Mouse (Mus musculus) mouse embryonic stem cell (cell line): Measurements from ENCODE around the gene A830031A19Rik.

Experiments
- in situ Hi-C, 2 experiments: fragments of 300-500 bp; cut with MboI; formaldehyde crosslinking; loops; 1 replicate in 1 of 2; 3 replicates in 1 of 2; pipeline ENCODE4 v1.14.3; 2019 to 2020; ENCODE audit warnings: low sequenced_read_pairs in 2 of 2, low pct_unique_long_range_greater_than_20kb in 1 of 2, mixed read lengths in 1 of 2; ENCODE audit not compliant: unreplicated experiment in 1 of 2

A830031A19Rik gene

DNA sequence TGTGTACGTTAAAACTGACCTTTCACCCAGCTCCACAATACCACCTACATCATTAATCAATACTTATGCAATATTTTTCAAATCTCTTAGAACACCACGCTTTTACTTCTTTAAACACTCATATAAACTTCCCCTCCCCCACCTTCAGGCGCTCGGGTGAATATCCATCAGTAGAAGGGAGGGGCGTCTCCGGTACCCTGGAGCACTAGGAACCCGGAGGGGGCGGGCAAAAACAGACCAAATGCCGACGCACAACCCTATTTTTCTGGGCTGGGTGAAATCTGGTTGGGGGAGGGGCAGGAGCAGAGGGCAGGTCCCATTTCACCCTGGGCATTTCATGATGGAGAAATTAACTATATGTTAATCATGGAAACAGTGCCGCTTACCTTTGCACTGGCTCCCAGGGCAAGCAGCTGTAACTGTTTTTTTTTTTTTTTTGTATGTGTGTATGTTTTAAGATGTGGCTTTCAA is at the start of gene A830031A19Rik:
Gene A830031A19Rik, minus strand, starts transcription at position 421 of the 471 bp plus-strand sequence.
- in situ Hi-C loops, result loop anchor here in 1 of 2 experiments (25.0 kb wide), 1 partner anchor 163 kb away; no protein-coding TSS in a partner anchor

DNA sequence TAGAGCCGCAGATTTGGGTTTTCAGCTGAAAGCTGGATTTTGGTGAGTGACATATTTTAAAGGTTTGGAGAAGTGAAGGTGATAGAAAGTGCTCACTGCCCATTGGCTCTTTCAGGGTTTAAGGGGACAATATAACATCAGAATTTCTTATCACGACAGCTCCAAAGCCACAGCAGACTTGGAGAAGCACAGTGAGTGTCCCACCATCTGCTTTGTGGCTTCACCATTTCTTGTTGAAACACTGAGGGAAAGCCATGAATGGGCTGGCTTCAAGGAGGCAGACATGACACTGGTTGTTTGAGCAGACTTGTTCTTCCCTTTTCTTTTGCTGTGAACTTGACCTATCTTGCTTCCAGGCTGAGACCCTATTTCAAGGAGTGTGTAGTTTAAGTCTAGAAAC is 49.1 kb upstream of the A830031A19Rik start:
- in situ Hi-C loops, result no loop called here

DNA sequence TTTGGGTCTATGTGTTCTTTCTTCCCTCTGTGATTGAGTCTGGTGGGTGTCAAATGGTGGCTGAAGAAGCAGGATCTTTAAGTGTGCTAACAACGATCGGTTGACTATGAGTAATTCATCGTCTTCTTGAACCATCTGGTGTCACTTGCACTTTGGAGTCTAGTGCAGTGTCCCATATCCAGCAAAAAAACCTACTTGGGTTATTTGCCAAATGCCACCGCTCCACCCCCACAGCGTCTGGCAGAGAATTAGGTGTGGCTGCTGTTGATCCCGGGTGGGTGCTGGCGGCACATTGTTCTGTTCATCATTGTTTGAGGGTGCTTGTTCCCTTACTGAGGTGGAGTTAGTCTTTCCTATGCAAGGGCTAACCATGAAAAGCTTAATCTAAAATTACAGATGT is 48.0 kb upstream of the A830031A19Rik start:
- in situ Hi-C loops, result no loop called here

DNA sequence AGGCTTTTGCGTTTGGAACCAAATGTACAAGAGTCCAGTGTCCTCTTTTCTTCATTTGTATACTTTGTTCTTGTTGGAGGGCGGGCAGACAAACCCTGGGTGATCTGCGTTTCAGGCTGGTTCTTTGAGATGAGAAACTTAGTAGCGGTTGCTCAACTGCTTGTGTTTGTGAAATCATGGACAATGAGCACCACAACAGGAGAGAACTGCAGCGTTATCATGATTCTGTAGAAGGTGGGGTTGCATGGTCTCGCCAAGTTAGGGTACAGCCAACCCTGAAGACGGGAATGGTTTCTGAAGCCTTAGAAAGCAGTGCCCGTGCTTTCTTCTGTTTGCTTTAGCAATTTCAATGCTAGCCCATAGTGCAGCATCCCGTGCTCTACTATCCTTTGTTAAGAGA is 46.3 kb upstream of the A830031A19Rik start:
- in situ Hi-C loops, result no loop called here

DNA sequence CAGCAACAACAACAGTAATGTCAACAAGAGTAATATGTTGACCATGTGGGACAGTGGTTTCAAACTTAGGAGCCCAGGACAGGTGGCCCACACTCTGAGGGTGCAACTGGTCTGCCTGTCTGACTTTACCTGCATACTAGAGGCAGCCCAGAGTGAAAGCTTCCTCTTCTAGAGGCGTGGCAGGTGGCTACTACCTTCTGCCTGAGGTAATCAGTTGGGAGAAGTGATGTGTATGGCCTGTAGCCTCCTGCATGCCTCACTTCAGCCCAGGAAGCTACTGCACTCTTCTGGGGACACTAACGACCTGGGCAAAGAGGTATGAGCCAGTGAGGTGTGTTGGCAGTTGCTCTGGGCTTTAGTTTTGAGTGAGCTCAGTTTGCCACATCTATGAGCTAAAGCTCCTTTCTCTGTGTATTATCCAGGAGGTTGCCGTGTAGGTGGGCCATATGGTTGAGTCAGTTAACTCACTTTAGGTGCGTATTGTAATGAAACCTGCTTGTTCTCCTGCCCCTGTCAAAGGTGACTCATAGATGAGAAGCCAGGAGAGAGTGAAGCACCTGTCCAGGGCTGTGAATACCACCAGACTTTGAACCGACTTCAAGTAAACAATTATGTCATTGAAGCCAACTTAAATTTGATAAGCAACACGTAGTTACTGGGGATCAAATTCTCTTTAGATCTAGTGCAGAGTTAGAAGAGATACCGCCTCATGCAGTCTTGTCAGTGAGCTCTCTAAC is 41.9 kb upstream of the A830031A19Rik start:
- in situ Hi-C loops, result no loop called here

DNA sequence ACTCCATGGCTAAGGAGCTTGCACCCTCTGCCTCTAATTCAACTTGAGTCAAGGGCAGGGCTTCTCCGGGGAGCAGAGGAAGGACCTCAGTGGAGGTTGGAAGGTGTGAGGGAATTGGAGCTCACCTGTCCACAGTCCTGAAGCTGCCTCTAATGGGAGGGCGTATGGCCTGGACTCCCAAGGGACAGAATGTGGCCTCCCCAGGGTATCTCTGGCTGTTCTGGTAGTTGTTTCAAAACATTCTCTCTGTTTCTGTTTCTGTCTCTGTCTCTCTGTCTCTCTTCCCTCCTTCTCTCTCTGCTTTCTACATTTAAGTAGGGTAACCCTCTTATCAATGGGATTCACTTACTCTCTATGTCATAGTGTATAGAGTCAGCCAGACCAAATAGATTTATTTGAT is 41.2 kb upstream of the A830031A19Rik start:
- in situ Hi-C loops, result no loop called here

DNA sequence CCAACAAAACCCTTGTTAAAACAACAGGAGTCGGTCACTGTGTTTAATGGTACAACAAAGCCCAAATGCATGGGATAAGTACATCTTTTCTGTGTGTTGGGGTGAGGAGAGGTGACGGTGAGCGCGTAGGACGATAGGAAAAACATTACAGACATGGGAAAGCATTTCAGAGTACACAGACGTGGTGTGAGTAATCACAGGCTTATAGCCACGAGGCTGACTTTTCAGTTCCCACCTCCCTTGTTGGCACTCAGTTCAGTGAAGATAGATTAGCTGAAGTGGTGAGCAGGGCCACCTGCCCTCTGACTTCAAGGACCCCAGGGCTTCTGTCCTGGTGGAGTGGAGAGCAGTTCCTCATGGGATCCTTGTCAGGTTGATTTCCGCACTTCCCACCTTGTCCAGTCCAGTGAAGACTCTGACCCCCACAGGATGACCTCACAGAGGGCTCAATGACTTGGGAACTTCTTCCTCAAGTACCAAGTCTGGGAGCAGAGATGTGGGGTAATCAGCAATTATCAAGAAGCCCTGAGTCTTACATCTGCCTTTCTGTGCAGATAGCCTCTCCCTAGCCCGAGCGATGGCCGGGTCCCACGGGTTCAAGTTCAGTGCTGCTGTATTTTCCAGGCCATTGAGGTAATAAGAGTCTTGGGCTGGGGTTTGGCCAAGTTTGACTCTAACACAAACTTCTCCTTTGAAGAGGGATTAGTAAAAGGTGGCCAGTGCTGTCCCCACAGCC is 40.3 kb upstream of the A830031A19Rik start:
- in situ Hi-C loops, result no loop called here

DNA sequence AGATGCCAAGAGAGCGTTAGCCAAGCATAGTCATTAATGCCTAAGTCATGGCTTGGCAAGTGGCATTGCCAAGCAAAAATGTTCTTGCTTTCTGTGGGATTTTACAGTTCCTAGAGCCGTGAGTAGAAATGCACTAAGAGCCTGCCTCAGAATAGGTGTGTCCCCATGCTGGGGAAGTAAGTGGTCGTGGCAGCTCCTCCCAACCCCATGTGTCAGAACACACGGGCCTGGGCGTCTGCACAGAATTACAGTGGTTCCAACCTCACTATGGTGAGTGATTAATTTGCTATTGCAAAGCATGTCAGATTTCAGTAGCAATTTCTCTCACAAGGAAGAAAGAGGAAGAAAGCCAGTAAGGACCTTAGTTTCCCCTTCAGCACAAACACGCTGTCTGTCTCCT is 36.9 kb upstream of the A830031A19Rik start:
- in situ Hi-C loops, result no loop called here

DNA sequence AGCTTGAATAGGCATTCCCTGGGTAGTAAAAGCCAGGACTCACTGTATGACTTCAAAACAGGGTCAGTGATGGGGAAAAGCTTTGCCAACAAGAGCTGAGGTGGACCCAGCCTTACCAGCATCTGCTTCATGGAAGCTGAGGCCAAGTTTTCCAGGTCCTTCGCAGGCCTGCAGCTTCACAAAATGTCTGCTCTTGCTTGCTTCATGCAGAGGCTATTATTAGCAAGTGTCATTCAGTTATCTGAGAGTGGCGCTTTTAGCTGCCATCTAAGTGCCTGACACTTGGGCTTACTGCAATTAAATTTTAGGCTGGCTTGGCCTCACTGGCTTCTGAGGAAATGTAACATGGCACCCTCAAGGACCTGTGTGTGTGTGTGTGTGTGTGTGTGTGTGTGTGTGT is 35.3 kb upstream of the A830031A19Rik start:
- in situ Hi-C loops, result no loop called here

DNA sequence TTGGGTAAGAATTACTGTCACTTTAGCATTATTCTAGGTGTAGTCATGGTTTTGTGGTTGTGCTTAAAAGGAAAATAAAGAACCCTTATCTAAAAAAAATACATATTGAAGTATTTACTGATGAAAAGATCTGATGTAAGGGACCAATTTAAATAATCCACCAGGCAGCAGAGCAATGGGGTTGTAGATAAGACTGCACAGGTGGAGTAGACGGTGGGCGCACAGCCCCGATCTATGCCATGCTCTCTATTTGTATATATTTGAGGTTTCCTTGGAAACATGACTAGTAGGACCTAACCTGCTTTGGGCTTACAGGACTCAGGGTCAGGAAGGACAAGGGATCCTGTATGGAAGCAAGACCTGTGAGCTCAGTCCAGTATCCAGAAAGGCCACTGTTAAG is 34.5 kb upstream of the A830031A19Rik start:
- in situ Hi-C loops, result no loop called here

DNA sequence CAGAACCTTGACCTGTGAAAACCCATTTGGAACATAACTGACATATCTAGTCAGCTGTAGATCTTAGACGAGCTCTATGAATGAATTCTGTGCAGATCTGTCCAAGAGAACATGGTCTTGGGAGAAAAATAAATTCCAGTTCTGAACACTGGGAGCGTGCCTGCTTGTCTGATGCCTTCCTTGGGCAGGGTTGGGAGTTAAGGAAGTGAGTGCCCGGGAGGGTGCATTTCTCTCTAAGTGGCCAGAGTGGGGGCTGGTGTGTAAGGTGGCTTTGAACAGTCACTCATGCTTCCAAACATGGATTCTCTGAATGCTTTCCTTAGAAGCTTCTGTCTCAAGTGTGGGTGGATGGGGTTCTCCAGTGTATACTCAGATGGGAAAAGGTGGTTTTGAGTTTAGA is 34.1 kb upstream of the A830031A19Rik start:
- in situ Hi-C loops, result no loop called here

DNA sequence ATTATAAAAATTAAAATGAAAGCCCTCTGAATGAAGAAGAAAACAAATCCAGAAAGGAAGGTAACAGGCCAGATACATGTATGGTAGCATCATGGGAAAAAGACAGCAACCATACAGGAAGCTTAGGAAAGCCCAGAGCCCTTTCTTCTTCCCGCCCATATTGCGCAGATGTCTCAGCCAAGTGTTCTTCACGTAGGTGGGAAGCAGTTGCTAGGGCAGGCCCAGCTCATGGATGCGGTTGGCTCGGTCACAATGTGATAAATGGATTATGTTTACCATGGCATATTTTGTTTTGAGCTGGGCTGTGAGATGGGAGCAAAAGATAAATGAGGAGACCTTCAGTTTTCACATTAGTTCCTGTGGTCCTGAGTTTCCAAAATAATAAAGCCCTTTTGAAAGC is 32.6 kb upstream of the A830031A19Rik start:
- in situ Hi-C loops, result no loop called here

DNA sequence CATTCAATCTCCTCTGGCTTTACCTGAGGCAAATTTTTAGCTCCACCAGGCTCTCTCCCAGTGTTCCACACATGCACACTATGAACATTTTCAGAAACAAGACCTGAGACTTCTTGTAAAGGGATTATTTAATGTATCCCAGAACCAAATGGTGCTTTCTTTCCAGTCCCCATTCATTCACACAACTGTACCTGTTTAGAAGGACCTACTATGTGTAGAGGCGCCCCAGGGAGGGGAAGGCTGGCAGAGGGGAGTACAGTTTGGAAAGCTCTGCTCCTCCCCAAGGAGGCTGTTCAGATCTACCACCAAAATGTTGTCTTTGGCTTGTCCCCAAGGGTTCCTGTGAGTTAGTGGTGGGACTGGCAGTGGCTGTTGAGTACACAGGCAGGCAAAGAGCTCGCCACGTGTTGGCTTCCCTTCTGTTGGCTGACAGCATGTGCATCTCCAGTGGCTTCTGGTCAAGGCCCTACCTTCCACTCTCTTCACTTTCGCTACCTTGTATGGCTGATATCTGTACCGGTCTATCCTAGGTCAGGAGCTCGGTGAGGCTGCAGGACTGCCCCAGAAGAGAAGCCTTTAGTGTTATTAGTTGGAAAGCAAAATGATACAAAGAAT is 28.4 kb upstream of the A830031A19Rik start:
- in situ Hi-C loops, result no loop called here

DNA sequence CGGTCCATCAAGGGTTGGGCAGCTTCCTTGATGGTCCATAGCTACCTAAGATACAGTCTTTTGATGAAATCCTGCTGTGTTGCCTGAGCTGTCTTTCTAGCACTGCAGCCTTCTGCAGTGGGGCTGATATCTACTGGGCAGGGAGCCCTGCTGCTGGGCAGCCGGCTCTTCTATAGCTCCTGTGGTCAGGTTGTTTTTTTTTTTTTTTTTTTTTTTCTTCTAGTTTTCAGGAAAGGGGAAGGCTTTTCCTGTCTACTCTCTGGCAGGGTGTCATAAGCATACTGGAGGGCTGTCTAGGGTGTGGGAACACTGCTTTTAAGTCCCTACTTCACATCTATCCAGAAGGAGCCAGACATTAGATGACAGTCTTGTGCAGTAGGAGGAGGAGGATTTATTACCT is 27.5 kb upstream of the A830031A19Rik start:
- in situ Hi-C loops, result no loop called here

DNA sequence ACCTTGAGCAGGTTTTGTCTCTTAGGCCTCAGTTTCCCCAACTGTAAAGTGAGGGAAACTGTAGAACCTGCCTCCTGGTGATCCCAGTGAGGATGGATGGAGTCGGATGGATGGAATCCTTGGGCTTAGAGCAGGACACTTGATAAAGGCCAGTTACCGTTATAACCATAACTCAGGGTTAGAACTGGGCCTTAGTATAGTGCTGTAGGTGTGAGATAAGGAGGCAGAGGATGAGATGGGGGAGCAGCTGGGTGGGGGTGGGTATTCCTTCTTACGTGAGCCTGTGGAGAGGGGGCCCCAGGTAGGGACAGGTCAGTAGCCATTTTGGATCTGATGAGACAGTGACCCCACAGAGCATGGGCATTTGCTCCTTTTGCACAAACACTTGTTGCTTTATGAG is 26.8 kb upstream of the A830031A19Rik start:
- in situ Hi-C loops, result no loop called here

DNA sequence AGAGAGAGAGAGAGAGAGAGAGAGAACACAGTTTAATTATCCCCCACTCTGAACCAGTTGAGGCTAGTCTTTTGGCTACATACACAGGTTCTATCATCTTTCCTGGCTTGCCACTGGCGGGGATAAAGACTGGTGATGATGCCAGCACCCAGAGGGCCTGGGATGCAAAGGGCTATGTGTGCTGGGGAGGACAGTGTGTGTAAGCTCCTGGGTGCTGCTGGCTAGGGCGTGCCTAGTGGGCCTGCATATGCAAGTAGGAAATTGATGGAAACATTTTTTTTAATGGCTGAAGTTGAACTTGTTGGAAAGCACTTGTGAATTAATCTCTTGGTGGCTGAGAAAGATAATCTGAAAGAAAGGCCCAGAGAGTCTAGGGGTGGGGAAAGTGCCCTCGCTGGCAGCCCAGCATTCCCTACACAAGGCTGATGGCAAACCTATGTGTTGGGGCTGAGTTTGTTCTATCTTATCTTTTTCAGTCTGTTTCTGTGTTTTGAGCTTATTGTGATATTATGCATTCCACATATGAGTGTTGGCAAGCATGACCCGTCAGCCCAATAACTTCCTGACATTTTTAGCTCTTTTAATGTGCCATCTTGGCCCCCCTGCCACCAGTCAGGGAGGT is 25.7 kb upstream of the A830031A19Rik start:
- in situ Hi-C loops, result no loop called here

DNA sequence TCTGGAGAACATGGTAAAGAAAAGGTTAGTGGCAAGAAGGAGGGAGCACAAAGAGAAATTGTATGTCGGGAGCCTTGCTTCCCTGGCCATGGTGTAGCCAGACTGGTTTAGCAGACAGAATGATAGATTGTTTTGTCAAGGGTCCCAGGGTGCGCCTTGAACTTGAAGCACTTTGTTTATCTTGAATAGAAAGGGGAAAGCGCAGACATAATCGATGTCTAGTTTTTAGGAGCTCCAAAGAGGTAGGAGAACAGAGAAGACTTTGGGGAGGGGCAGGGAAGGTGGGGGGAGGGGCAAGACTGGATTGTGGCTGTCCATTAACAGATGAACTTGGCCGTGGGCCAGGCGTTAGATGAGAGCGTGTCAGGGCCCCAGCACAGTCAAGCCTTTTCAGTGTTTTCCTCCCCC is 25.0 kb upstream of the A830031A19Rik start:
- in situ Hi-C loops, result no loop called here

DNA sequence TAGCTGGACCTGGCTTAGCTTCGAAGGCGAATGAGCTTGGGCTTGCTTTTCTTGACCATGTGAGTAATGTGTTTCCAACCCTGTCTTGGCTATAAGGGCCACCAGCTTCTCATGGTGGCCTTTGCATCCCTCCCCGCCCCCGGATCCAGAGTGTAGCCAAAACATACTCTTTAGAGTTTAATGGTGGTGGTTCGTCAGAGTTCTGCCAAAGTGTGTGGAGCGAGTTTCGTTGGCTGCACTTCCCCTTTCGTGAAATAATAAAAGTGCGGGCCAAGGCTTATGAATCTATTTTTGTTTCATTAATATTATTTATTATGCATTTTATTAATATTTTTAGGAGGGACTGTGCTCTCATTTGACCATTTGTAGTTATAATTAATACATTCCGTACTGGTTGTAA is 24.4 kb upstream of the A830031A19Rik start:
- in situ Hi-C loops, result no loop called here

DNA sequence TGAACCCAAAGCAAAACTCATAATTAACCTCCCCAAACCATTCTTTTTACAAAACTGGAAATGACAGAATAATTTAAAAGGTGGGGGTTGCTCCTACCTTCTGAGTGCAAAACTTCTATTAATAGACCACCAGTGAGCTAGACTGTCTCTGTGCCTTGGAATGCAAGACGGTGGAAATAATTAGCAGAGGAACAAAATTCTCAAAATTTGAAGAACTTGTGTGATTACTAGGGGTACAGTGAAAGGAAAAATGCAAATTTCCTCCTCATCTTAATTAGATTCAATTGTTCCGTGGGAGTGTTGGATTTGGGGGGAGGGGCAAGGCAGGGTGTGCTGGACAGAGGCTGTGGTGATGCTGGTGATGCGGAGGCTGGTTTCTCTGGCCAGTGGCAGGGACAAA is 23.8 kb upstream of the A830031A19Rik start:
- in situ Hi-C loops, result no loop called here
